Mouse (Mus musculus) CD8-positive naive resting alpha-beta T cell, adult 2 months (primary cell): ENCODE measurements around the gene Gm11564.
"Not testable (repeated sequence)": the region's sequence is repeated elsewhere in the genome, so short reads cannot be mapped to it uniquely, and the experiment has no call there.

Source experiments
- DNase-seq, 2 experiments: peaks; one replicate each; pipeline ENCODE4 v3.0.0; 2022; ENCODE audit warnings: low read depth in 2 of 2, low spot score in 2 of 2

Gene Gm11564

DNA sequence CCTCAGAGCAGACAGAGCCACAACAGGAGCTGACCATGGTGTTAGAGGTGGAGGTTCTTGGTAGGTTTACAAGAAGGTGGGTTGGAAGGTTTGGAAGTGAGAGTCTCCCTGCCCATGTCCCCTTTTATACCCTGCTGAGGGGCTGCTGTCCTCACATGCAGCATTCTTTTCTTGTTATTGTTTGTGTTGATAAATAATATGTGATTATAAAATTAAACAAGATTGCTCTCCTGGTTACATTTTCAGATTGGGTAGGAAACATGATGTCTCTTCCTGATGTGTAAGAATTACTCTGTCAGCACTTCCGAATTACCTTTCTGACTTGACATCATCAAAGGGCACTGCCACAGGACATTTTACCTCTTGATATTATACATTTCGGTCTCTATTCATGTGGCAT is at the start of gene Gm11564:
Gm11564 (minus strand) TSS at position 101 of the 400 bp plus-strand sequence.
- DNase-seq, result not testable (repeated sequence)

DNA sequence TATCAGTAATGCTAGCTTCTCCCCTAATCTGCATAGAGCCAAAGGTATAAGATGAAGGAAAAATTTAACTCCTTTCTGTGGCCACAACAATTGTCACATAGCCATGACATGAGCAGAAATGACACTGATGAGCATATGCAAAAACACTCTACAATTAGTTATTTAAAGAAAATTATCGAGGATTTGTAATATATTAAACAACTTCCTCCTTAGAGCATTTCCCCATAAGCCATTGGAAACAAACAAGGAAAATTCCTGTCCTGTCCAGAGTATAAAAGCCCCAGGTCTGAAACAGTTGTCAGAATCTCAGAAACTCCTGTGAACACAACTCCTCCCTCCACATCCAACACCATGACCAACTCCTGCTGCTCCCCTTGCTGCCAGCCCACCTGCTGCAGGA is 48.7 kb upstream of the Gm11564 start, which contains the start of gene Gm11559:
Gm11559 (plus strand) TSS at position 301 of the 400 bp plus-strand sequence.
- DNase-seq, result not testable (repeated sequence)

DNA sequence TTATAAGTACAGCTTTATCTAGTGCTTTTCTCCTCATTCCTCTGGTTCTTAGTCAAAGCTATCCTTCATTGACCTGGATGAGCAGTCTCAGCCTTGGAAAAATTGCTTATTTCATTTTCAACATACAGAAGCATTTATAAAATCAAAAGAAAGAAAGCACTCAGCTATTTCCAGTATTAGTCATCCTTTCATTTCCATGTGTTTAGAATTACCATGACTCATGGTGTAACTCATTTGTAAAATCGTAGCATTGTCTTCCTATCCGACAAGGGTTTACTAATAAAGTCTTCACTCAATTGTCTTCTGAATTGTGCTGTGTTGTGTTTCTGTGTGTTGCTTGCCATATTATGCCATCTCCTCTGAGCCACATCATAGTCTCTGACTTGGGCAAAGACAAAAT is 43.3 kb upstream of the Gm11564 start:
- DNase-seq, result no peak

DNA sequence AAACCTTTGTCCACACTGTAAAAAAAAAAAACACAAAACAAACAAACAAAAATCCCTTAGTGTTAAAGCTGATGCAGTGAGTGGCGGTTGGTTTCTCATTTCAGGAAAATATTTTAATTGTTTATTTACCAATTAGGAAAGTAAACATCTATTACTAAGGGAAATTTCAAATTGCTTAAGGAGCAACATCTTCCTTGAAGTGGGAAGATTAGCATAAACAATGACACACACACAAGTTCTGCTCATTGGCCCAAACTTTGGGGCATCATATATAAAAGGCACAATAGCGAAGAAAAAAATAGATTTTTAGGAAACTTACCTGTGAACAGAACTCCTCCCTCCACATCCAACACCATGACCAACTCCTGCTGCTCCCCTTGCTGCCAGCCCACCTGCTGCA is 42.2 kb upstream of the Gm11564 start, which contains the start of gene Gm11568:
Gm11568 (plus strand) TSS at position 301 of the 400 bp plus-strand sequence.
- no peak for DNase-seq

DNA sequence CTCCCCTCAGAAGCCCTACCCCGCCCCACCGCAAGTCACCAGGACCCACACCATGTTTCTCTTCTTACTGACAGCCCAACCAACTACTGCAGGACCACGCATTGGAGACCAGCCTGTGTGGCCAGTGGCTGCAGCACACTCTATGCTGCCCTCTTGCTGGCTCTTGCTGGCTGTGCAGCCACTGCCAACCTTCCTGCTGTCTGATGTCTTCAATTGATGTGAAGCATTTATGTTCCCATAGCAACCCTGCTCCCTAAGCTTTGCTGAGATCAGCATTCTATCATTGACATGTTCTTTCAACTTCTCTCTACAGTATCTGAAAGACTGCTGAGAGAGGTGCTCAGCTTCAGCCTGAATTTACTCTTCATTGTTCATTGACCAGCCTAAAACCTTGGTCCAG is 38.7 kb upstream of the Gm11564 start:
- no peak for DNase-seq

DNA sequence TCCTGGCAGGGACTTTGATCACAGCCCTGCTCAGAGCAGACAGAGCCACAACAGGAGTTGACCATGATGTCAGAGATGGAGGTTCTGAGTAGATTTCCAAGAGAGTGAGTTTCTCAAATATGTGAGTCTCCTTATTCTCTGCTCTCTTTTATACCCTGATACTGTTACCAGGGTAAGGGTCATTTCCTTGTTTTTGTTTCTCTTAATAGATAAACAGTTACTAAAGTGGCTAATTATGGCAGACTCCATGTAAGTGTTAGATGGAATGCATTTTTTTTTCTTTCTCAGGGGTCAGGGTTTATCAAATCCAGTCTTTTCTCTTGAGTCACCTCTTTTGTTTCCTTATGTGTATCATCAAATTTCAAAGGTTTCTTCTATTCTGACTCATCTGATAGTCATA is 36.0 kb upstream of the Gm11564 start, which contains the start of gene Krtap4-16:
Krtap4-16 (minus strand) TSS at position 101 of the 400 bp plus-strand sequence.
- DNase-seq, result no peak

DNA sequence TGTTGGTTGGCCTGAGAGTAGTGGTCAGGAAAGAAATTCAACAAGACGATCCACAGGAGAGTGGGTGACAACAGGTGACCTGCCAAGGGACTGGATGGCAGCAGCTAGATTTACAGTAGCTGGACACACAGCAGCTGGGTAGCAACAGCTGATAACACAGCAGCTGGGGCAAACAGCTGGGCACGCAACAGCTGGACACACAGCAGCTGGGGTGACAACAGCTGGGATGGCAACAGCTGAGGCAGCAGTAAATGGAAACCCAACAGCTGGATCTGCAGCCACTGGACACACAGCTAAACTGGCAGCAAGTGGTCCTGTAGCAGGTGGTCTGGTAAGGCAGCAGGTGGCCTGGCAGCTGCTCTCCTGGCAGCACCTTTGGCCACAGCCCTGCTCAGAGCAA is 31.3 kb upstream of the Gm11564 start:
- DNase-seq, result no peak

DNA sequence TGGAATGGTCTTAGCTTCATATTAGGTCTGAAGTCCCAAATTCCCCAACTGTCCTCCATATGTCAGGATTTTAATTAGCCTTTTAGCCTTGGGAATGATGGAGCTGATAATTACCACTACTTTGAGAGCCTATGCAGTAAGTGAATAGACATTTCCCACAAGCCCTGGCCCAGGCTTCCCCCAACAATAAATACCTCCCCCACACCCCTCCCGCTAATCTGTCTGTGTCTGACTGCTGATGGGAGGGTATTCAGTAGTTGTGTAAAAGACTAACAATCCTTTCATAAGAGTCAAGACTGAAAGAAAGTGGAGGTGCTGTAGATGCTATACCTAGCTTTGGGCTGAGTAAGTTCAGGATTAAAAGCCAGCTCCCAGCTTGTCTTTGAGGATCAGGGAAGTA is 26.7 kb upstream of the Gm11564 start:
- DNase-seq, result no peak

DNA sequence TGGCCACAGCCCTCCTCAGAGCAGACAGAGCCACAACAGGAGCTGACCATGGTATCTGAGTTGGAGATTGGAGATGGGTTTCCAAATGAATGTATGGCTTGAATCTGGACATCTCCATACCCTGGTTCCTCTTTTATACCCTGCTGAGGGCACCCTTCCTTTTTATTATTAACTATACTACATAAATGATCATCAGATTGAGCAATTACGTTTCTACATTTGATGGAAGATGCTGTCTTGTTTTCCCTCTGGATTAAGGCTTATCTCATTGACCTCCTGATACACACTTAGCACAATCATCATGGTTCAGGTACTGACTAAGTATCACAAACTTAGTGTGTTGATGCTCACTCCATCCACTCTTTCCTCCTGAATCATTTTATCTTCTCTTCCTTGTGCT is 22.5 kb upstream of the Gm11564 start, which contains the start of gene 2300003K06Rik:
2300003K06Rik (minus strand) TSS at position 101 of the 400 bp plus-strand sequence.
- no peak for DNase-seq

DNA sequence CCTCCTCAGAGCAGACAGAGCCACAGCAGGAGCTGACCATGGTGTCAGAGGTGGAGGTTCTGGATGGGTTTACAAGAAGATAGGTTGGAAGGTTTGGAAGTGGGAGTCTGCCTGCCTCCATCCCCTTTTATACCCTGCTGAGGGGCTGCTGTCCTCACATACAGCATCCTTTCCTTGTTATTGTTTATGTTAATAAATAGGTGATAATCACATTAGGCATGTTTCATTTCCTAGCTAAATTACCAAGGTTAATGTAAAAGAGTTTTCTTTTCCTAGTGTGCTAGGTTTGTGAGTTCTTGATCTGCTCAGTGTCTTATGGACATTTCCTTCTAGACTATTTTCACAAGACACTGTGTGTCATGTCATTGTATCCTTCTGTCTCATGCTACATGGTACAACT is 5.7 kb downstream of the Gm11564 start, which contains the start of gene Krtap4-13:
Krtap4-13 (minus strand) TSS at position 101 of the 400 bp plus-strand sequence.
- DNase-seq, result not testable (repeated sequence)

DNA sequence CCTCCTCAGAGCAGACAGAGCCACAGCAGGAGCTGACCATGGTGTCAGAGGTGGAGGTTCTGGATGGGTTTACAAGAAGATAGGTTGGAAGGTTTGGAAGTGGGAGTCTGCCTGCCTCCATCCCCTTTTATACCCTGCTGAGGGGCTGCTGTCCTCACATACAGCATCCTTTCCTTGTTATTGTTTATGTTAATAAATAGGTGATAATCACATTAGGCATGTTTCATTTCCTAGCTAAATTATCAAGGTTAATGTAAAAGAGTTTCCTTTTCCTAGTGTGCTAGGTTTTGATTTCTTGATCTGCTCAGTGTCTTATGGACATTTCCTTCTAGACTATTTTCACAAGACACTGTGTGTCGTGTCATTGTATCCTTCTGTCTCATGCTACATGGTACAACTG is 11.1 kb downstream of the Gm11564 start, which contains the start of gene Gm11554:
Gm11554 (minus strand) TSS at position 101 of the 400 bp plus-strand sequence.
- DNase-seq, result not testable (repeated sequence)

DNA sequence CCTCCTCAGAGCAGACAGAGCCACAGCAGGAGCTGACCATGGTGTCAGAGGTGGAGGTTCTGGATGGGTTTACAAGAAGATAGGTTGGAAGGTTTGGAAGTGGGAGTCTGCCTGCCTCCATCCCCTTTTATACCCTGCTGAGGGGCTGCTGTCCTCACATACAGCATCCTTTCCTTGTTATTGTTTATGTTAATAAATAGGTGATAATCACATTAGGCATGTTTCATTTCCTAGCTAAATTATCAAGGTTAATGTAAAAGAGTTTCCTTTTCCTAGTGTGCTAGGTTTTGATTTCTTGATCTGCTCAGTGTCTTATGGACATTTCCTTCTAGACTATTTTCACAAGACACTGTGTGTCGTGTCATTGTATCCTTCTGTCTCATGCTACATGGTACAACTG is 16.6 kb downstream of the Gm11564 start, which contains the start of gene Gm11569:
Gm11569 (minus strand) TSS at position 101 of the 400 bp plus-strand sequence.
- DNase-seq, result not testable (repeated sequence)

DNA sequence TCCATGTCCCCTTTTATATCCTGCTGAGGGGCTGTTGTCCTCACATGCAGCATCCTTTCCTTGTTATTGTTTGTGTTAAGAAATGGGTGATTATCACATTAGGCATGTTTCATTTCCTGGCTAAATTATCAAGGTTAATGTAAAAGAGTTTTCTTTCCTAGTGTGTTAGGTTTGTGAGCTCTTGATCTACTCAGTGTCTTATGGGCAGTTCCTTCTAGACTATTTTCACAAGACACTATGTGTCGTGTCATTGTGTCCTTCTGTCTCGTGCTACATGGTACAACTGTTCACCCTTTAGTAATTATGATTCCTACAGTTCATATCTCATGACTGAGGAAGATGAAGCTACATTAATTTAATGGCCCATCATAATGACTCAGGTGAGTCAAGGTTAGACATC is 22.1 kb downstream of the Gm11564 start, which contains the start of gene Gm11596:
Gm11596 (minus strand) TSS at position 101 of the 400 bp plus-strand sequence.
- DNase-seq, result no peak

DNA sequence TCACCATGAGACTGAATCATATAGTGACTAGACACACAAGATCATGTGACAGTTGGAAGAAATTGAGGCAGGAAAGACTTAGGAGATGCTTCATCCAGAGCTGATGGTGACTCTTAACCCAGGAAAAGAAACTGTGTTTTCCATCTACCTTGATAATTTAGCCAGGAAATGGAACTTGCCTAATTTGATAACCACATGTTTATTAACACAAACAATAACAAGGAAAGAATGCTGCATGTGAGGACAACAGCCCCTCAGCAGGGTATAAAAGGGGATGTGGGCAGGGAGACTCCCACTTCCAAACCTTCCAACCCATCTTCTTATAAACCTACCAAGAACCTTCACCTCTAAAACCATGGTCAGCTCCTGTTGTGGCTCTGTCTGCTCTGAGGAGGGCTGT is 30.6 kb downstream of the Gm11564 start, which contains the start of gene Krtap4-9:
Krtap4-9 (plus strand) TSS at position 301 of the 400 bp plus-strand sequence.
- DNase-seq, result not testable (repeated sequence)

DNA sequence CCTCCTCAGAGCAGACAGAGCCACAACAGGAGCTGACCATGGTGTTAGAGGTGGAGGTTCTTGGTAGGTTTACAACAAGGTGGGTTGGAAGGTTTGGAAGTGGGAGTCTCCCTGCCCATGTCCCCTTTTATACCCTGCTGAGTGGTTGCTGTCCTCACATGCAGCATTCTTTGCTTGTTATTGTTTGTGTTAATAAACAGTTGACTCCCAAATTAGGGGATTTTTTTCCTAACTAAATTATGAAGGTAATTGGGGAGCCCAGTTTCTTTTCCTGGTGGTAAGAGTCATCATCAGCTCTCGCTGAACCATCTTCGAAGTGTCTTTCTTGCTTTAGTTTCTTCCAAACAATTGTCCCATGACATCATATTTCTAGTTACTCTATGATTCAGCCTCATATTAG is 34.9 kb downstream of the Gm11564 start, which contains the start of gene Krtap4-8:
Krtap4-8 (minus strand) TSS at position 101 of the 400 bp plus-strand sequence.
- no peak for DNase-seq

DNA sequence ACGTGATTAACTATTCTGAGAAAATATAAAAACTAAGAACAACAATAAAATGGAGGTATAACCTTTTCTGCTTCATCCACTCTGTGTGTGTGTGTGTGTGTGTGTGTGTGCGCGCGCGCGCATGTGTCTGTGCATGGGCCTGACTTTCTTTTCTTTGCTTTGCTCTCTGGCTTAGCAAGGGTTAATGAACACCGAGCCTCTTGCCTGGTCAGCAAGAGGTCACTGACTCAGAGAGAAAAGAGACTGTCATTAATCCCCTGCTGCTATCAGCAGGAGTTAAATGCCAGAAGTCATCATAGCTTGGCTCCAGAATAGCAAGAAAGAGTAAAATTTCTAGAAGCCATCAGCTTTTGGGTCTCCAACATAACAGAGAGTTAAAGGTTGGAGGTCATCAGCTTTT is 37.1 kb downstream of the Gm11564 start:
- no peak for DNase-seq

DNA sequence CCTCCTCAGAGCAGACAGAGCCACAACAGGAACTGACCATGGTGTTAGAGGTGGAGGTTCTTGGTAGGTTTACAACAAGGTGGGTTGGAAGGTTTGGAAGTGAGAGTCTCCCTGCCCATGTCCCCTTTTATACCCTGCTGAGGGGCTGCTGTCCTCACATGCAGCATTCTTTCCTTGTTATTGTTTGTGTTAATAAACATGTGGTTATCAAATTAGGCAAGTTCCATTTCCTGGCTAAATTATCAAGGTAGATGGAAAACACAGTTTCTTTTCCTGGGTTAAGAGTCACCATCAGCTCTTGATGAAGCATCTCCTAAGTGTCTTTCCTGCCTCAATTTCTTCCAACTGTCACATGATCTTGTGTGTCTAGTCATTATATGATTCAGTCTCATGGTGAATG is 42.7 kb downstream of the Gm11564 start, which contains the start of gene Gm11595:
Gm11595 (minus strand) TSS at position 101 of the 400 bp plus-strand sequence.
- DNase-seq, result not testable (repeated sequence)

DNA sequence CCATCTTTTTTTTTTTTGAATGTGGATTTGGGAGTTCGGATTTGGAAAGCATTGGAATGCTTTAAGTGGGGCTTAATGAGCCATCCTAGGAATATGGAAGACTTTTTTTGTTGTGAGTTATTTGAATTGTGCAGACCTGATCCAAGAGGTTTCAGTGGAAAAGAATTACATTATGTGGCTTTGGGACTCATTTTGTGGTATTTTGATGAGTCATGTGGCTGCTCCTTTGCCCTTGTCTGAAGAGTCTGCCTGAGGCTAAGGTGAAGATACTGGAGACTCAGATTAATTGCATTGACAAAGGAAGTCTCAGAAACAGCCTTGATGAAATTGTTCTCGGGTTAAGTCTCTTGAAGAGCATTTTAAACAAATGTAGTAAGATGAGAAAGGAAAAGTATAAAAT is 47.1 kb downstream of the Gm11564 start:
- no peak for DNase-seq
